Mouse (Mus musculus) lung, postnatal 25 days (tissue): ENCODE results near the gene Entpd7.
A peak's percentile ranks its signal among the peaks of the same experiment; 100 is the strongest.

Experiments
- DNase-seq: peaks from one replicate; pipeline ENCODE4 v3.0.0; 2022; ENCODE audit warnings: low spot score

The Entpd7 gene

GRCm38 (mm10) chr19:43770584-43770983 is 81.1 kb downstream of the Entpd7 start:
- DNase-seq: no peak

- peak; percentile 18 for DNase-seq
These were observed 82.1 kb downstream of the Entpd7 start for GRCm38 (mm10) chr19:43771499-43771969.

GRCm38 (mm10) chr19:43772311-43772710 is 82.8 kb downstream of the Entpd7 start:
- no peak for DNase-seq

- no peak for DNase-seq
These were observed 86.0 kb downstream of the Entpd7 start for GRCm38 (mm10) chr19:43775433-43775832.

- no peak for DNase-seq
These were observed 87.1 kb downstream of the Entpd7 start for GRCm38 (mm10) chr19:43776561-43776960.

GRCm38 (mm10) chr19:43777308-43777707 is 87.8 kb downstream of the Entpd7 start:
- no peak for DNase-seq

- DNase-seq: no peak
These were observed 90.9 kb downstream of the Entpd7 start for GRCm38 (mm10) chr19:43780391-43780790.

GRCm38 (mm10) chr19:43781980-43782379 is 92.5 kb downstream of the Entpd7 start, which contains the start of gene Abcc2:
Abcc2 (plus strand) TSS chr19:43782192.
- DNase-seq: no peak
